Mouse (Mus musculus): ENCODE measurements around the gene Acadm. TPM values are rescaled to one million over a fixed set of nuclear protein-coding genes. Genes with fewer than 3 reads are reported as not detected.

The Acadm gene
- polyA plus RNA-seq, 1 experiment from 2014 or later: 63.6 TPM

DNA sequence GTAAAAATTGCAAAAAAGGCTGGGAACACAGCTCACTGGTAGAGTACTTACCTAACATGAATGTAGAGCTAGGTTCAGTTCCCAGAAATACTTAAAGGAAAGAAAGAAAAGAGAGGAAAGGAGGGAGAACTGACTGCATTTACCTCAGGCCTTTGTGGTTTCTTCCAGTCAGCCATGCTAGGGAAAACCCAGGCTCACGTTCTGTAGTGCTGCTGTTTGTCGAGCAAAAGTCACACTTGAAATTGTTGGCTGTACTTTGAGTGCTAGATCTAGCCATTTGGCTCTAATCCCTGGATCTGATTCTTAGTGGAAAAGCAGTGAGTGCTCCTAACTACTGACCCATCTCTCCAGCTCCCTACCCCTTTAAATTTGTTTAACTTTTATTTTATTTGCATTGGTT, 3.7 kb upstream of the Acadm start:
- ATAC-seq (ENCODE audit: low FRiP score) (no peak), DNase-seq (ENCODE audit: low spot score) (no peak)
- no peak overlapping the region for H3K4me2 ChIP-seq (replicated peaks; ENCODE audit: low read depth, low read length)
- no peak overlapping the region for H3K27ac ChIP-seq (ENCODE audit: low read depth, low read length)
- H3K9ac ChIP-seq (ENCODE audit: low read depth, low read length): no peak overlapping the region
- H3K4me1 ChIP-seq (replicated peaks; ENCODE audit: control insufficient read depth, insufficient read depth, low read length): no peaks in the 10 kb centered on the region
- no peak overlapping the region for H3K4me3 ChIP-seq (ENCODE audit: low read depth, low read length)
- no peaks in the 10 kb centered on the region for H3K9me3 ChIP-seq (ENCODE audit: control insufficient read depth, low read length)
- 84% methylated on average over 2 of the region's 2 CpGs for WGBS
- no peaks in the 10 kb centered on the region for H3K27me3 ChIP-seq (ENCODE audit: control insufficient read depth, insufficient read depth, low read length)
- no peaks in the 10 kb centered on the region for H3K36me3 ChIP-seq (ENCODE audit: control insufficient read depth, insufficient read depth, low read length)

DNA sequence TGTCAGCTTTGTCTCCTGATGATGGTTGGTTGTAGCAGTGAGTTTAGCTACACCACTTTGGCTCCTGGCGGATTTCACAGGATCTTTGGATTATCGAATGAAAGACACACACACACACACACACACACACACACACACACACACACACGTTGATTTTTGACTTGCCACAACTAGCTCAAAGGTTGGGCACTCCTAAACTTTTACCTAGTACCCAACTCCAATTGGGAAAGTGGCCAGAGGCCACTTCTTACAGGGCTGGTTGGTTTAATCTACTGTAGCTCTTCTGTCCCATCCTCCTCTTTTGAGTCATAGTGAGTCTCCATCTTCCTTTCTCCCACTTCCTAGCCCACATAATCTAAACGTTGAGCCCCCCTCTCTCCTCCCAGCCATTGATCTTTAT, 2.8 kb upstream of the Acadm start:
- 68% methylated on average over 4 of the region's 4 CpGs for WGBS
- Histone ChIP-seq H3K9me3 (ENCODE audit: control insufficient read depth, low read length) (no peaks in the 10 kb centered on the region), H3K27ac (ENCODE audit: low read depth, low read length) (no peak overlapping the region), H3K4me3 (ENCODE audit: low read depth, low read length) (no peak overlapping the region), H3K27me3 (ENCODE audit: control insufficient read depth, insufficient read depth, low read length) (no peaks in the 10 kb centered on the region), H3K36me3 (ENCODE audit: control insufficient read depth, insufficient read depth, low read length) (no peaks in the 10 kb centered on the region), H3K4me2 (replicated peaks; ENCODE audit: low read depth, low read length) (no peak overlapping the region), H3K9ac (ENCODE audit: low read depth, low read length) (no peak overlapping the region), H3K4me1 (replicated peaks; ENCODE audit: control insufficient read depth, insufficient read depth, low read length) (no peaks in the 10 kb centered on the region)
- DNase-seq (ENCODE audit: low spot score) (no peak), ATAC-seq (ENCODE audit: low FRiP score) (no peak)

DNA sequence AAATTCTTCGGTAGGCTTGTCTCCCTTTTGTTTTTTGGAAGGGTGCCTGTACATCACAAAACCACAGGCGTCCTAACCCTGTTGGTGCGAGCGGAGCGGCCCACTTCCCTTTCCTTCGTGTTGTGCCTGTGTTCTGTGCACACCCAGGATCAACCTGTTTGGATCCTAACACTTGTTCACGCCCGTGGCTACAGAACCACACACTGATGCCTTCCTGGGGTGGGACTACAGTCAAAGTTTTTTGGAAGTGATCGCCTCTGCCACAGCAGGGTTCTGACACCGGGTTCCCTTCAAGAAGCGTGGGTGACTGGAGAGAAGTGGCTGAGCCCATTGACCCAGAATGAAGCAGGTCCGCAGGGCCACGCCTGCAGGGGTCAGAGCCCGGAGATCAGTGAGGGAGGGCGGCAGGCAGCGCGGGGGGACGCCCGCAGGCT, 514 bp downstream of the Acadm start:
- Histone ChIP-seq H3K27me3 (ENCODE audit: control insufficient read depth, insufficient read depth, low read length) (no peaks in the 10 kb centered on the region), H3K27ac (ENCODE audit: low read depth, low read length) (peak overlapping the region; percentile 70), H3K9me3 (ENCODE audit: control insufficient read depth, low read length) (no peaks in the 10 kb centered on the region), H3K9ac (ENCODE audit: low read depth, low read length) (peak overlapping the region; percentile 73), H3K4me3 (ENCODE audit: low read depth, low read length) (peak overlapping the region; percentile 69), H3K36me3 (ENCODE audit: control insufficient read depth, insufficient read depth, low read length) (no peaks in the 10 kb centered on the region), H3K4me1 (replicated peaks; ENCODE audit: control insufficient read depth, insufficient read depth, low read length) (no peaks in the 10 kb centered on the region), H3K4me2 (replicated peaks; ENCODE audit: low read depth, low read length) (peak overlapping the region; percentile 60)
- no peak for DNase-seq (ENCODE audit: low spot score)
- under 1% methylated on average over 19 of the region's 19 CpGs for WGBS
- peak; percentile 59 for ATAC-seq (ENCODE audit: low FRiP score)

DNA sequence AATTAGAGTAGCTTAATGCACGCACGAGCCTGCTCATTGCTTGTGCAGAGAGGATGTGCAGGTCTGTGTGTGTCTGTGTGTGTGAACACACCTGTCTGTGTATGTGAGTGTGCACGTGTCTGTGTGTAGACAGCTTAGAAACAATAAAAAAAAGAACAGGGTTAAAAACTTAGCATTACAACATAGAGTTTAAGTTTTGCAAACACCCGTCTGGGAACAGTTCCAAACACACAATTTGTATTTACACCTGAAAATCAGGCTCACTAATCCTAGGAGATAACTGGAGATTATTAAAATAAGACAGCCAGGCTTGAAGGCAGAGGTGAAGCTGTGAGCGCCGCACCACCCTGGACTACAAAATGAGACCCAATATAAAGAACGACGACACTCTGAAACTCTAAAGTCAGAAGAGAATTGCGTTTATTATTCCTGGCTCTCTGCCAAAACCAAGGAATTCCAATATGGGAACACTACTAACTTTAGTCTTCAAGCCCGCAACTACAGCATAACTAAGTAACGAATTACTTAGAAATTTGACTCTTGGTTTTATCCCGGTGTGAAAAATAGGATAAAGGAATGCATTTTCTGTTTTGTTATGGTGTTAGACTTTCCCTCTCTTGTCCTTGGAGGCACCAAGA, 1.3 kb downstream of the Acadm start:
- no peaks in the 10 kb centered on the region for H3K27me3 ChIP-seq (ENCODE audit: control insufficient read depth, insufficient read depth, low read length)
- WGBS: 53% methylated on average over 12 of the region's 12 CpGs
- H3K36me3 ChIP-seq (ENCODE audit: control insufficient read depth, insufficient read depth, low read length): no peaks in the 10 kb centered on the region
- peak overlapping the region; percentile 60; the same call in 1 of the 2 replicates for H3K4me2 ChIP-seq (replicated peaks; ENCODE audit: low read depth, low read length)
- no peak overlapping the region for H3K9ac ChIP-seq (ENCODE audit: low read depth, low read length)
- no peaks in the 10 kb centered on the region for H3K4me1 ChIP-seq (replicated peaks; ENCODE audit: control insufficient read depth, insufficient read depth, low read length)
- peak overlapping the region; percentile 69 for H3K4me3 ChIP-seq (ENCODE audit: low read depth, low read length)
- H3K9me3 ChIP-seq (ENCODE audit: control insufficient read depth, low read length): no peaks in the 10 kb centered on the region
- ATAC-seq (ENCODE audit: low FRiP score) (no peak), DNase-seq (ENCODE audit: low spot score) (peak; percentile 46)
- H3K27ac ChIP-seq (ENCODE audit: low read depth, low read length): no peak overlapping the region

DNA sequence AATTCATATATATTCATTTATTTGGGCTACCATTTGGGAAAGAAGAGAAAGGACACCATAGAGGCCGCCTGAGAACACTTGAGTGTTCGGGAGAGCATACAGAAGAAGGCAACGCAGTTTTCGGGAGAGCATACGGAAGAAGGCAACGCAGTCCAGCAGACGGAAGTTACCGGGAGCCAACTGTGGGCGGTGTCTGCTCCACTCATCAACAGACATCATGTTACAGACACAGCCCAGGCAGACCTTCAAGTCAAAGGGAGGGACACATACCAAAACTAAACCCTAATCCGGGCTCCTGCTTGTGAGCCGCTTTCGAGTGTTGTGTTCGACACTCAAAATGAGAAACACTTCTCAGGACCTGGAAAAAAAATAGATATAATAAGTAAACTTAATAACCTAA, 2.8 kb downstream of the Acadm start:
- ATAC-seq (ENCODE audit: low FRiP score) (no peak), DNase-seq (ENCODE audit: low spot score) (no peak)
- 95% methylated on average over 13 of the region's 13 CpGs for WGBS
- Histone ChIP-seq H3K4me2 (replicated peaks; ENCODE audit: low read depth, low read length) (no peak overlapping the region), H3K9me3 (ENCODE audit: control insufficient read depth, low read length) (no peaks in the 10 kb centered on the region), H3K4me1 (replicated peaks; ENCODE audit: control insufficient read depth, insufficient read depth, low read length) (no peaks in the 10 kb centered on the region), H3K4me3 (ENCODE audit: low read depth, low read length) (no peak overlapping the region), H3K9ac (ENCODE audit: low read depth, low read length) (no peak overlapping the region), H3K27me3 (ENCODE audit: control insufficient read depth, insufficient read depth, low read length) (no peaks in the 10 kb centered on the region), H3K36me3 (ENCODE audit: control insufficient read depth, insufficient read depth, low read length) (no peaks in the 10 kb centered on the region), H3K27ac (ENCODE audit: low read depth, low read length) (no peak overlapping the region)

DNA sequence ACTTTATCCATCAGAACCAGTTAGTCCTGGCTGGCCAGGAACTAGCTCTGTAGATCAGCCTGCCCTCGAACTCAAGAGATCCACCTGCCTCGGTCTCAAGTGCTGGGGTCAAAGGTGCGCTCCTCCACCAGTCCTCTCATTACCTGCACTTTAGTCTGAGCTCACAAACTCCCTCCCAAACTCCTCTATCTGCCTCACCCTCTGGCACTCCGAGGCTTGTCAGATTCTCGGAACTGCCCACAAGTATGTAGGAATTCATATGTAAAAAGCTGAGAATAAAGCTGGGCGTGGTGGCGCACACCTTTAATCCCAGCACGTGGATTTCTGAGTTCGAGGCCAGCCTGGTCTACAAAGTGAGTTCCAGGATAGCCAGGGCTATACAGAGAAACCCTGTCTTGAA, 3.9 kb downstream of the Acadm start:
- Histone ChIP-seq H3K9me3 (ENCODE audit: control insufficient read depth, low read length) (no peaks in the 10 kb centered on the region), H3K4me3 (ENCODE audit: low read depth, low read length) (no peak overlapping the region), H3K36me3 (ENCODE audit: control insufficient read depth, insufficient read depth, low read length) (no peaks in the 10 kb centered on the region), H3K4me1 (replicated peaks; ENCODE audit: control insufficient read depth, insufficient read depth, low read length) (no peaks in the 10 kb centered on the region), H3K27ac (ENCODE audit: low read depth, low read length) (no peak overlapping the region), H3K4me2 (replicated peaks; ENCODE audit: low read depth, low read length) (no peak overlapping the region), H3K9ac (ENCODE audit: low read depth, low read length) (no peak overlapping the region), H3K27me3 (ENCODE audit: control insufficient read depth, insufficient read depth, low read length) (no peaks in the 10 kb centered on the region)
- 94% methylated on average over 9 of the region's 9 CpGs for WGBS
- ATAC-seq (ENCODE audit: low FRiP score) (no peak), DNase-seq (ENCODE audit: low spot score) (no peak)

DNA sequence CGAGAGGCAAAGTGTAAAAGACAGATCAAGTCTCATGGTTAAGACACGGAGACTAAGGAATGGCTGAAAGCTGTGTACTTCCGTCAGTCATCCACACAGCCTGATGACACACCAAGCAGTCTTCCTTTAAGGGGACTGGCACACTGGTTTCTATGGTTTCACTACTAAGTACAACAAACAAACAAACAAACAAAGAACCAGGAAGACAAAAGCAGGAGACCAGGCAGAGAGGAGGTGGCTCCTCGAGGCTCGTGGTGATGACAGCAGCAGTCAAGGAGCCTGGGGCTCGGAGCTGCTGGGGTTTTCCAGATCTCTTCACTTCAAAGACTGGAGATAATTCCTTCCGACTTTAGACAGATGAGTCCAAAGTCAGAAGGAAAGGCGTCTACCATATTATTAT, 4.4 kb downstream of the Acadm start:
- DNase-seq (ENCODE audit: low spot score) (no peak), ATAC-seq (ENCODE audit: low FRiP score) (no peak)
- no peak overlapping the region for H3K9ac ChIP-seq (ENCODE audit: low read depth, low read length)
- WGBS: 80% methylated on average over 8 of the region's 8 CpGs
- no peaks in the 10 kb centered on the region for H3K36me3 ChIP-seq (ENCODE audit: control insufficient read depth, insufficient read depth, low read length)
- H3K4me2 ChIP-seq (replicated peaks; ENCODE audit: low read depth, low read length): no peak overlapping the region
- no peaks in the 10 kb centered on the region for H3K9me3 ChIP-seq (ENCODE audit: control insufficient read depth, low read length)
- no peak overlapping the region for H3K4me3 ChIP-seq (ENCODE audit: low read depth, low read length)
- H3K4me1 ChIP-seq (replicated peaks; ENCODE audit: control insufficient read depth, insufficient read depth, low read length): no peaks in the 10 kb centered on the region
- no peak overlapping the region for H3K27ac ChIP-seq (ENCODE audit: low read depth, low read length)
- no peaks in the 10 kb centered on the region for H3K27me3 ChIP-seq (ENCODE audit: control insufficient read depth, insufficient read depth, low read length)

DNA sequence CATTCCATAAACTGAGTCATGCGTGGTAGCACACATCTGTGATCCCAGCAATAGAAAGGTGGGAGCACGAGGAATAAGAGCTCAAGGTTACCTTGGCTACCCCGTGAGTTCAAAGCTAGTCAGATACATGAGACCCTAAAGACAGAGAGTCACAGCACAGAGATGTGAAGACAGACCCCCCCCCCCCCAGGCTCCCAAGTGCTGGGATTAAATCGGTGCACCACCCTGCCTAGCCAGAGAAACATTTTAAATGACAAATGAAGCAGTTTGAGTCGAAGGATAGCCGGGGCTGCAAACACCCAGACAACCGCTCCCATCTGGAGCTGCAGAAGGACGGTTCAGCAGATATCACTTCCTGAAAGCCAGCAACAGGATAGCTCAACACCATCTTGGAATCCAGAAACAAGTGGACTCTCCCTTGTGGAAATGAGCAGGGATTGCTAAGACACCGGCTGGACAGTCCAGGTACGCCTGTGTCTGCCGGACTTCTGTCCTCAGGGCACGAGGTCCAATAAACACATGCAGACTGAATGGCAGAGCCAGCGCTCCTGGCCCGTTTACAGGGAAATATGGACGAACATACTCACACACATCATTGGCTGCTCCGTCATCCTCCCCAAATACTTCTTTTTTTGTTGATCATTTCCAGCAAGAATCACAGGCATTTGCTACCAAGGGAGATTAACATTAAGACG, 7.2 kb downstream of the Acadm start:
- H3K27ac ChIP-seq (ENCODE audit: low read depth, low read length): no peak overlapping the region
- no peaks in the 10 kb centered on the region for H3K9me3 ChIP-seq (ENCODE audit: control insufficient read depth, low read length)
- DNase-seq (ENCODE audit: low spot score) (no peak), ATAC-seq (ENCODE audit: low FRiP score) (no peak)
- H3K4me1 ChIP-seq (replicated peaks; ENCODE audit: control insufficient read depth, insufficient read depth, low read length): no peaks in the 10 kb centered on the region
- no peak overlapping the region for H3K9ac ChIP-seq (ENCODE audit: low read depth, low read length)
- no peak overlapping the region for H3K4me3 ChIP-seq (ENCODE audit: low read depth, low read length)
- WGBS: 94% methylated on average over 17 of the region's 17 CpGs
- no peaks in the 10 kb centered on the region for H3K27me3 ChIP-seq (ENCODE audit: control insufficient read depth, insufficient read depth, low read length)
- H3K36me3 ChIP-seq (ENCODE audit: control insufficient read depth, insufficient read depth, low read length): no peaks in the 10 kb centered on the region
- no peak overlapping the region for H3K4me2 ChIP-seq (replicated peaks; ENCODE audit: low read depth, low read length)

DNA sequence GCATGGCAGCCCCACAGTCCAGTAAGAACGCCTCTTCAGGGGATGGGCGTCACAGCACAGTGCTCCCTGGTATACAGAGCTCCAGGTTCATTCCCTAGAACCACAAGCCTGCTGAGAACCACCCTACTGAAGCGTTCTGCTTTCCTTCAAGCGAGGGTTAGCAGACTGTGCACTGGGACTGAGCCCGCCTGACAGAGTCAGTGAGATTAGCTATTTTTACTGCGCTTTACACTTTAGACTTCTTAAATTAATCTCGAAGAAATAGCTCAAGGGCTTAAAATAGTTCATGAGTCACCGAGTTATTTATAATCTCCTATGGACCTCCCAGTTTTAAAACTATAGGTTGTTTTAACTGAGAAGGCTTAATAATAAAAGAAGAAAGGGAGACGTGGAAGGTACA, 8.6 kb downstream of the Acadm start:
- 93% methylated on average over 9 of the region's 9 CpGs for WGBS
- Histone ChIP-seq H3K4me3 (ENCODE audit: low read depth, low read length) (no peak overlapping the region), H3K9ac (ENCODE audit: low read depth, low read length) (no peak overlapping the region), H3K27me3 (ENCODE audit: control insufficient read depth, insufficient read depth, low read length) (no peaks in the 10 kb centered on the region), H3K27ac (ENCODE audit: low read depth, low read length) (no peak overlapping the region), H3K9me3 (ENCODE audit: control insufficient read depth, low read length) (no peaks in the 10 kb centered on the region), H3K4me2 (replicated peaks; ENCODE audit: low read depth, low read length) (no peak overlapping the region), H3K36me3 (ENCODE audit: control insufficient read depth, insufficient read depth, low read length) (no peaks in the 10 kb centered on the region), H3K4me1 (replicated peaks; ENCODE audit: control insufficient read depth, insufficient read depth, low read length) (no peaks in the 10 kb centered on the region)
- ATAC-seq (ENCODE audit: low FRiP score): no peak
- no peak for DNase-seq (ENCODE audit: low spot score)
